Mouse (Mus musculus) cerebellum, adult 2 months (tissue): ENCODE results near the gene Rgs12. TPM values are rescaled to one million over a fixed set of nuclear protein-coding genes. Genes with fewer than 3 reads are reported as not detected.

ENCODE experiments used
- DNase-seq, 2 experiments: peaks; one replicate each; pipeline ENCODE4 v3.0.0; 2021
- H3K27ac ChIP-seq: fragments of 200-500 bp; 2 replicates; pipeline ENCODE4 v1.5.1; 2012; ENCODE audit warnings: low read length, control low read depth, inconsistent platforms; ENCODE audit not compliant: insufficient read depth
- H3K27me3 ChIP-seq: fragments of 200-500 bp; 2 replicates; pipeline ENCODE4 v1.6.1; 2012; ENCODE audit warnings: inconsistent platforms, mild to moderate bottlenecking, low read length, moderate library complexity; ENCODE audit not compliant: control insufficient read depth, insufficient read depth
- H3K4me1 ChIP-seq: fragments of 200-500 bp; 2 replicates; pipeline ENCODE4 v1.6.1; 2011; ENCODE audit warnings: low read length; ENCODE audit not compliant: control insufficient read depth, insufficient read depth
- H3K4me3 ChIP-seq: fragments of 200-500 bp; replicated peaks from 2 replicates; pipeline ENCODE3; 2011; ENCODE audit warnings: mild to moderate bottlenecking, low read depth, low read length, control low read depth; ENCODE audit not compliant: insufficient read depth
- CTCF ChIP-seq: fragments of 200-500 bp; IDR thresholded peaks from 2 replicates; pipeline ENCODE4 v1.5.1; 2011; ENCODE audit warnings: low read depth, mild to moderate bottlenecking, control low read depth, low read length, moderate library complexity, borderline replicate concordance; ENCODE audit not compliant: insufficient read depth
- POLR2A ChIP-seq: fragments of 200-500 bp; IDR thresholded peaks from 2 replicates; pipeline ENCODE4 v1.6.1; 2011; ENCODE audit warnings: low read length, control low read depth, borderline replicate concordance; ENCODE audit not compliant: insufficient read depth
- WGBS: fragments of 180-500 bp; shearing (Covaris S2); methylation state at CpG from one replicate; pipeline ENCODE4 v1.1.7; 2018; 5-methylcytosine and 5-hydroxymethylcytosine counted together
- polyA plus RNA-seq: library from polyadenylated mRNA; depleted of rRNA; stranded (reverse); fragments of >200 nt; gene quantifications from 2 replicates; pipeline ENCODE4 v1.2.3, GENCODE M21; 2012; rRNA removed

The Rgs12 gene
- polyA plus RNA-seq, 1 experiment: 13.0 TPM

- DNase-seq: peak; percentile 61 to 73
- no peak for TF ChIP-seq POLR2A
- peak; percentile 78 for TF ChIP-seq CTCF
- Histone ChIP-seq H3K4me3 (no peak overlapping the region), H3K27me3 (no peaks in the 10 kb centered on the region), H3K27ac (no peak overlapping the region), H3K4me1 (no peaks in the 10 kb centered on the region)
- 77% methylated on average over 9 of the region's 9 CpGs for WGBS
Measured at GRCm38 (mm10) chr5:35088785-35089613, 139.8 kb downstream of the Rgs12 start.

Other genes with a start within 250 kb of the Rgs12 start
- gene Htt, start 187.7 kb upstream of the Rgs12 start, polyA plus RNA-seq: 45.4 and 52.1 TPM in 2 replicates
- 5.5 and 6.8 TPM in 2 replicates for gene Msantd1, start 41.4 kb upstream of the Rgs12 start, polyA plus RNA-seq
- gene Hgfac, start 92.1 kb downstream of the Rgs12 start, polyA plus RNA-seq: 0.13 and 0.30 TPM in 2 replicates
- gene Dok7, start 107.3 kb downstream of the Rgs12 start, polyA plus RNA-seq: 17.3 and 19.0 TPM in 2 replicates
- gene Lrpap1, start 156.3 kb downstream of the Rgs12 start, polyA plus RNA-seq: 112 and 124 TPM in 2 replicates